Mouse (Mus musculus) lung, embryonic 15.5 days (tissue): ENCODE results near the gene Rasl11b. TPM values are rescaled to one million over a fixed set of nuclear protein-coding genes. Genes with fewer than 3 reads are reported as not detected.
A peak's percentile ranks its signal among the peaks of the same experiment; 100 is the strongest.

Experiments used
- ATAC-seq: fragments of 200-750 bp; cut with Nextera tagmentation; 2 replicates; pipeline ENCODE4 v1.8.0; 2017; ENCODE audit warnings: moderate number of reproducible peaks, borderline replicate concordance; ENCODE audit not compliant: low FRiP score, low TSS enrichment; ENCODE audit errors: extremely low read depth
- H3K27ac ChIP-seq: fragments of 300-500 bp; sonication (generic); 2 replicates; pipeline ENCODE4 v1.5.1; 2015; ENCODE audit warnings: moderate library complexity, mild to moderate bottlenecking, inconsistent platforms
- H3K27me3 ChIP-seq: fragments of 300-500 bp; sonication (generic); 2 replicates; pipeline ENCODE4 v1.6.1; 2015; ENCODE audit warnings: inconsistent platforms
- H3K36me3 ChIP-seq: fragments of 300-500 bp; sonication (generic); 2 replicates; pipeline ENCODE4 v1.6.1; 2015; ENCODE audit warnings: inconsistent platforms
- H3K4me1 ChIP-seq: fragments of 300-500 bp; sonication (generic); 2 replicates; pipeline ENCODE4 v1.6.1; 2015; ENCODE audit warnings: inconsistent platforms
- H3K4me2 ChIP-seq: fragments of 300-500 bp; sonication (generic); 2 replicates; pipeline ENCODE4 v1.6.1; 2015; ENCODE audit warnings: inconsistent platforms, mild to moderate bottlenecking, moderate library complexity
- H3K4me3 ChIP-seq: fragments of 300-500 bp; sonication (generic); 2 replicates; pipeline ENCODE4 v1.5.1; 2015; ENCODE audit warnings: mild to moderate bottlenecking, inconsistent platforms
- H3K9ac ChIP-seq: fragments of 300-500 bp; sonication (generic); 2 replicates; pipeline ENCODE4 v1.6.1; 2015; ENCODE audit warnings: inconsistent platforms
- H3K9me3 ChIP-seq: fragments of 300-500 bp; sonication (generic); 2 replicates; pipeline ENCODE4 v1.6.1; 2016; ENCODE audit warnings: inconsistent platforms
- WGBS: fragments of 180-500 bp; shearing (Covaris S2); methylation state at CpG from one replicate; pipeline ENCODE4 v1.1.7; 2015; 5-methylcytosine and 5-hydroxymethylcytosine counted together
- polyA plus RNA-seq: library from polyadenylated mRNA; unstranded; fragments of >200 nt; fragmentation: Nextera tagmentation; extraction: Ambion mirVana; gene quantifications from 2 replicates; pipeline ENCODE4 v1.2.1, GENCODE M21; 2015

Rasl11b gene
- polyA plus RNA-seq, 1 experiment from 2014 or later: 150 TPM

DNA sequence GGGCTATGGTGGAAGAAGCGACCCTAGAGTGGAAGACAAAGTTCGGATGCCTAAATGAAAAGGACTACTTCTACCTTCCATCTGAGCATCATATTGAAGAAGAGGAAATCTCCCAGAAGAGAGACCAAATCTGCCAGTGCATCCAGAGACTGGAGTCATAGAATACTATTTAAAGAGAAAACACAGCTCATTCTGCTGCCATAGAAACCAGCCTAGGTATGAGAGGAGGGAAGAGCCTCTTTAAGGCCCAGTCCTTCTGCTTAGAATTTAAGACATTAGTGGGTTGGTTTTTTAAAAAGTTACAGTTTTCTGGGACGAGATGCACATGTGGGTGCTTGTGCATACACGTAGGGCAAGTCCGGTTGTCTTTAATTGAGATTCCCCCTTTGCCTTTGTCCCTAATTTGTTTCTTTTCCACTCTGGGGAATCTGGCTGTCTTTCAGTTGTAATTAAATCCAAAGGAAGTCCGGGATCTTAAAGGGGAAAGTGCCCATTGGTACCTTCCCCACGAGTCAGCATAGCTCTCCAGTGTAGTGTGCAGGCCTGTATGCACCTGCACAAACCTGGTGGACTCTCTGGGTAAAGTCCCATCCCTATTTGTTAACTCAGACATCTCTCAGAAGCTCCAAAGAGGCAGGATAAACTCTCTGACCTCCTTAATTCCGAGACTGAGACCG lies 5.5 kb upstream of the Rasl11b start:
- Histone ChIP-seq H3K36me3 (no peaks in the 10 kb centered on the region), H3K4me1 (peaks cover 72% of the 10 kb centered on the region), H3K4me3 (no peak overlapping the region), H3K27ac (peak overlapping the region; percentile 65), H3K9me3 (no peaks in the 10 kb centered on the region), H3K9ac (no peak overlapping the region), H3K27me3 (no peaks in the 10 kb centered on the region), H3K4me2 (peak overlapping the region; percentile 7; the same call in 1 of the 2 replicates)
- 46% methylated on average over 9 of the region's 9 CpGs for WGBS
- no peak for ATAC-seq

DNA sequence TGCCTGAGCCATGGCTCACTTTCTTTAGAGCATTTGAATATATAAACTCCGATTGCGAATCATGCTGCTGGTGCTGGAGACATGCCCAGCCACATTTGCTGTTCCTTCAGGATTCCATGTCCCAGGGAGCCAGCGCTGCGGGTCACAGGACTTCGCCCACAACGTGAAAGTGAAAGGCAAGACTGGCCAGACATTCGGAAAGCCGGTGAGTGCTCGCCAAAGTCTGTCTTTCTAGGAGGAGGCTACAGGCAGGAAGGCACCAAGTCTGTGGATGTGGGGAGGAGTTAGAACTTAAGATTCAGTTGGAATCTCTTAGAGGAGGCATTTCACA lies 5.0 kb upstream of the Rasl11b start:
- peaks cover 70% of the 10 kb centered on the region for H3K4me1 ChIP-seq

DNA sequence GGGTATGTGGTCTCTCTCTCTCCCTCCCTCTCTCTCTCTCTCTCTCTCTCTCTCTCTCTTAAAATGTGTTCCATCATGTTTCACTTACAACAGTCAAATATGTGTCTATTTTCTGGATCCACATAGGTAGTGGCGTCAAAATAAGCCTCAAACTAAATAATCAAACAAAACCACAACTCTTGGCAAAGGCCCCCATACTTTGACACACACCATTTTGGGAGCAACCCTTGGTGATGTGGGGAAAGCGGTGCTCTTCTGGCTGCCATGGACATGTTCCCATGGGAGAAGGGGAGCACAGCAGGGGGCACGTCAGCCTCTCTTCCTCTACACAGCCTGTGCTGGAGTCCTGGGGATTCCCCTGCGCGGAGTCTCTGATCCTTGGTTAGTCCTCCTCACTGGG lies 4.2 kb upstream of the Rasl11b start:
- no peak overlapping the region for H3K4me2 ChIP-seq
- no peaks in the 10 kb centered on the region for H3K36me3 ChIP-seq
- no peaks in the 10 kb centered on the region for H3K9me3 ChIP-seq
- no peak for ATAC-seq
- peak overlapping the region; percentile 65; the same call in 1 of the 2 replicates for H3K27ac ChIP-seq
- H3K27me3 ChIP-seq: no peaks in the 10 kb centered on the region
- H3K4me3 ChIP-seq: no peak overlapping the region
- whole genome bisulfite sequencing: 70% methylated on average over 5 of the region's 5 CpGs
- H3K4me1 ChIP-seq: peaks cover 64% of the 10 kb centered on the region
- H3K9ac ChIP-seq: no peak overlapping the region

More for the DNA sequence above, 5.0 kb upstream of the Rasl11b start:
- Histone ChIP-seq H3K4me2 (peak overlapping the region; percentile 7; the same call in 1 of the 2 replicates), H3K9ac (no peak overlapping the region), H3K4me3 (no peak overlapping the region), H3K27ac (peak overlapping the region; percentile 65), H3K36me3 (no peaks in the 10 kb centered on the region), H3K27me3 (no peaks in the 10 kb centered on the region), H3K9me3 (no peaks in the 10 kb centered on the region)
- no peak for ATAC-seq
- 23% methylated on average over 9 of the region's 9 CpGs for WGBS

DNA sequence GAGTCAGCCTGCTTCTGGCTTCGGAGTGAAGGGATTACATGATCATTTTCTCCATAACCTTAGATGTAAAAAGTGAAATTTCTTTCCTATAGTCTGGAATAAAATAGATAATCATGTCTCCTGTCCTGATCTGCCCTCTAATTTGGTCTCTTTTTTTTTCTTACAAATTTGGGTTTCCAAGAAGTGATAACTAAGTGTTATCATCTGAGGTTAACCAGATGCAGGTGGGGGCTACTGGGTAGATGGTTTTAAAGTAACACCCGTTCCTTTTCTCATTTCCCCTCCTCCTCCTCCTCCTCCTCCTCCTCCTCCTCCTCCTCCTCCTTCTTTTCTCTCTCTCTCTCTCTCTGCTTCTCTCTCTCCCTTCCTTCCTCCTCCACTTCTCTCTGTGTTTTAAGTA lies 2.1 kb upstream of the Rasl11b start:
- Histone ChIP-seq H3K9ac (no peak overlapping the region), H3K36me3 (peaks cover 6% of the 10 kb centered on the region; the same call in 1 of the 2 replicates), H3K4me3 (no peak overlapping the region), H3K27ac (no peak overlapping the region), H3K27me3 (no peaks in the 10 kb centered on the region), H3K4me1 (peaks cover 66% of the 10 kb centered on the region), H3K9me3 (no peaks in the 10 kb centered on the region), H3K4me2 (no peak overlapping the region)
- WGBS: 59% methylated on average over 2 of the region's 2 CpGs
- ATAC-seq: no peak

DNA sequence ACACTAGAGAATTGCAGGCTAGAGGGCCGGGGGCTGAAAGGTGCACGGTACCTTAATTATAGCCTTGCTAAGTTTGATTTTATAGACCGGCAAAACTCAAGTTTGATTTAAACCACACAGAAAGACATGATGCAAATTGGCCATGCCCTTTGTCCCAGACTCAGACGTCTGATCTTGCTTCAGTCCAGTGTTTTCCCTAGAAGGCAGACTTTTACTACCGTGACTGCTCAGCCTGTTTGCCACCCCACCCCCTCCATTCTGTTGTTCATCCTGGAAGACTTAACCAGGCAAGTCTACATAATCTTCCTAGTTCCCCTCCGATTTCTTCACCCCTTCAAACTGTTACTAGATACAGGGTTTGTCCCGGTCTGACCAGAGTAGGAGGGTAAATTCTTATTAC lies 1.5 kb upstream of the Rasl11b start:
- Histone ChIP-seq H3K9me3 (no peaks in the 10 kb centered on the region), H3K36me3 (peaks cover 12% of the 10 kb centered on the region; the same call in 1 of the 2 replicates), H3K9ac (no peak overlapping the region), H3K4me2 (0 out of 2 replicates have a peak overlapping the region, but pooled peaks have one; percentile 97), H3K4me3 (no peak overlapping the region), H3K4me1 (peaks cover 66% of the 10 kb centered on the region), H3K27me3 (no peaks in the 10 kb centered on the region), H3K27ac (no peak overlapping the region)
- no peak for ATAC-seq
- 35% methylated on average over 7 of the region's 7 CpGs for WGBS

DNA sequence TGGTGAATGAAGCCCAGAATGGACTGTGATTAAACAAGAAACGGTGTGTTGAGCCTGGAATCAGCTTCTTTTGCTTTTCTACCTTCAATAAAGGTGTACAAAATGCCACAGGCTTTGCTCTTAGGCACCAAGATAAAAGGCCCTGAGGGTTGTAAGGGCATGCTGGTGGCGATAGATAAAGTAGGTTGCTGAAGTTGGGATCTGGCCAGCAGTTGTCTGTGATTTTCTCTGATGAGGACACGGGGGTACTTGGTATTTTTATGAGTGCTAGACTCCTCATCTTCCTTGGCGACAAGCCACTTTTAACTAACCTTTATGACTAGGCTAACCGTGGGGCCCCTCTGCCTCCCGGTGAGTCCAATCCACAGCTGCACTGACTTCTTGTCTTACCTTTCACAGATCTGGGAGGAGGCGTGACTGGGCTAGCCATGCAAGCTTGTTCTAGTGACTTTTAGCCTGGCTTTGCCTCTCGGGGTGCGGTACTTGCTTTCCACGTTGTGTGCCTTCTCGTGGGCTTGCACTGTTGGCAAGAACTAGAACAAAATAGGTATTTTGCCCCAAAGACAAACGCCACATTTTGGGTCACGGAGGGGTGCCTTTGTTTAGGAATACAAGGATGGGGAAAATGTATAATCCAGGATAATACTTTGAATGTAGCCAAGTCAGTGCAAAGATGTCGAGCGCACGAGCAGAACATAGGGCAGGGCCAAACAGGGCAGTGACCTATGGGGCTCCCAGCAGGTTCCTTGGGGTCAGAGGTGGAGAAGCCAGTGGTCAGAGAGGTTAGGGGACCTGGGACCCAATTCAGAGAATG lies 852 bp upstream of the Rasl11b start:
- 24% methylated on average over 16 of the region's 16 CpGs for WGBS
- no peaks in the 10 kb centered on the region for H3K27me3 ChIP-seq
- peak overlapping the region; percentile 97 for H3K4me3 ChIP-seq
- 0 out of 2 replicates have a peak, but pooled peaks have one; percentile 15 for ATAC-seq
- no peaks in the 10 kb centered on the region for H3K9me3 ChIP-seq
- peaks cover 16% of the 10 kb centered on the region; the same call in 1 of the 2 replicates for H3K36me3 ChIP-seq
- H3K27ac ChIP-seq: peak overlapping the region; percentile 62
- peak overlapping the region; percentile 97 for H3K4me2 ChIP-seq
- H3K4me1 ChIP-seq: peaks cover 64% of the 10 kb centered on the region
- H3K9ac ChIP-seq: peak overlapping the region; percentile 70

DNA sequence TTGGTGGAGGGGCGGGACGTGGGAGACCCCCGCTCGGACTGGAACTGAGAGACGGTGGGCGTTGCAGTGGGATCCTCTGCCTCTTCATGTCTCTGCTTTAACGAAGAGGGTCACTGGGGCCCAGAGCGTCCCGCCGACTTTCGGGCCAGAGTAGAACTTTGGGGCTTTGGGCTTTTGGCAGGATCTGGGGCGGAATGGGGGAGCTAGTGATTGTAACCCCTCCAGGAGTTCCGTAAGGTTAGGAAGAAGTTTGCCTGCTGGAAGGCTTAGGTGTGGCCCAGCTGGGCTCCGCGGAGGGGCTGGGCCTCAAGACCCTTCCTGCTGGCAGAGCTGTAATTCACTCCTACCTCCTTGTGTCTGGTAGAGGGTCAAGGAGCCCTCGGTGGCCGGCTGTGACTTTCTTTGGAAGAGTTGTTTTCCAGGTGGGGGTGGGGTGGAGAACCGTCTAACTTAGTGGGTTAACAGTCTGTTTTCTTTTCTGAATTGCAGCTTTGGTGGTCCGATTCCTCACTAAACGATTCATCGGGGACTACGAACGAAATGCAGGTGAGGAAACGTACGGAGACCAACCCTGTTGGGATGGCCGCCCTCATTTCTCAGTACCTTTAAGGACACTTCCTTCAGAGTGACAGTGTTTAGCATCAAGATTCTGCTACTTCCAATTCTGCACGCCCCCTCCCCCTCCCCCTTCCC lies 674 bp downstream of the Rasl11b start:
- peak overlapping the region; percentile 100 for H3K9ac ChIP-seq
- H3K4me3 ChIP-seq: peak overlapping the region; percentile 97
- peak overlapping the region; percentile 97 for H3K4me2 ChIP-seq
- no peak for ATAC-seq
- H3K36me3 ChIP-seq: peaks cover 29% of the 10 kb centered on the region; the same call in 1 of the 2 replicates
- H3K27ac ChIP-seq: peak overlapping the region; percentile 92
- WGBS: 2% methylated on average over 27 of the region's 27 CpGs
- H3K9me3 ChIP-seq: no peaks in the 10 kb centered on the region
- peaks cover 64% of the 10 kb centered on the region for H3K4me1 ChIP-seq
- no peaks in the 10 kb centered on the region for H3K27me3 ChIP-seq

DNA sequence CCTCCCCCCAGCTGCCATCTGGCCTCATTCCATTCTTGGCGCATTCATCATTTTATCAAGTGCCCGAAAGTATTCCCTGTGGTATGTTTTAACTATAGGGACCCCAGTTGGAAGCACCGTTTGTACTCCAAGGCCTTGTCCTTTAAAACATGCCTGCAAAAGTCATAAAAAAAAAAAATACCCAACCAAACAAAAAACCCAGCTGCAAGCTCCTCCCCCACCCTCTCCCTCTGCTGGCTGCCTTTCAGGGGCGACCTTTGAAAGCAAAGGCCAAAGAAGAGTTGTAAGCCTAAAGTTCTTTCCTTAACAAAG lies 1.2 kb downstream of the Rasl11b start:
- WGBS: 4% methylated on average over 4 of the region's 4 CpGs
- peak overlapping the region; percentile 97 for H3K4me2 ChIP-seq
- no peaks in the 10 kb centered on the region for H3K9me3 ChIP-seq
- H3K36me3 ChIP-seq: peaks cover 29% of the 10 kb centered on the region; the same call in 1 of the 2 replicates
- H3K4me1 ChIP-seq: peaks cover 59% of the 10 kb centered on the region
- peak overlapping the region; percentile 97 for H3K4me3 ChIP-seq
- no peaks in the 10 kb centered on the region for H3K27me3 ChIP-seq
- no peak for ATAC-seq
- peak overlapping the region; percentile 30 for H3K9ac ChIP-seq
- H3K27ac ChIP-seq: peak overlapping the region; percentile 92

DNA sequence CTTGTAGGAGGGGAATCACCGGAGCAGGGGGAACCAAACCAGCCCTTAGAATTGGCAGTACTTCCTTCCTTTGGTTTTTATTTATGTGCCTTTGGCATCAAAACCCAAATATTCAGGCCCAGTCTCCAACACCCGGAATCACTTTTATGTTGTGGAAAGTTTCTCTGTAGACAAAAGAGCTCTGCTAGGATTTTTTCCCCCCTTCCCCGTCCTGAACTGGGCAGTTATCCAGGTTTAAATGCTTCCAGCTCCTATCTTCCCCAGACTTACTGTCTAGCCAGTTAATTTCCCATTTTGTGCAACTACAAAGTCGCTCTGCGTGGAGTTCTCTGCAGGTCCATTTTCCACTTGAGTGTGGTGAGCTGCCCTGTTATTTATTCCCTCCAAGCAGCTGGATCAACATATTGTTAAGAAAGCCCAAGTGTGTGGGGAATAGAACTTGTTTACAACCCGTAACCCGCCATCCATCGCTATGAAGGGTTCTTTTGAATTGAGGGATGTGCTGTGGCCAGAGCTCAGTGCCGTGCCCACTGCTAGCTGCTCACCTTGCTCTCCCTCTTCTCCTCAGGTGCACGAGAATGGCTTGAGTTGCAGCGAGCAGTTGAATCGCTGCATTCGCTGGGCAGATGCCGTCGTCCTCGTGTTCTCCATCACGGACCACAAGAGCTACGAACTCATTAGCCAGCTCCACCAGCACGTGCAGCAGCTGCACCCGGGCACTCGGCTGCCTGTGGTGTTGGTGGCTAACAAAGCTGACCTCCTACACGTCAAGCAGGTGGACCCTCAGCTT lies 2.6 kb downstream of the Rasl11b start:
- WGBS: 41% methylated on average over 22 of the region's 22 CpGs
- Histone ChIP-seq H3K4me1 (peaks cover 55% of the 10 kb centered on the region), H3K4me2 (peak overlapping the region; percentile 97), H3K9ac (peak overlapping the region; percentile 30), H3K9me3 (no peaks in the 10 kb centered on the region), H3K27ac (peak overlapping the region; percentile 92), H3K36me3 (peaks cover 29% of the 10 kb centered on the region; the same call in 1 of the 2 replicates), H3K4me3 (peak overlapping the region; percentile 97), H3K27me3 (no peaks in the 10 kb centered on the region)
- ATAC-seq: no peak

DNA sequence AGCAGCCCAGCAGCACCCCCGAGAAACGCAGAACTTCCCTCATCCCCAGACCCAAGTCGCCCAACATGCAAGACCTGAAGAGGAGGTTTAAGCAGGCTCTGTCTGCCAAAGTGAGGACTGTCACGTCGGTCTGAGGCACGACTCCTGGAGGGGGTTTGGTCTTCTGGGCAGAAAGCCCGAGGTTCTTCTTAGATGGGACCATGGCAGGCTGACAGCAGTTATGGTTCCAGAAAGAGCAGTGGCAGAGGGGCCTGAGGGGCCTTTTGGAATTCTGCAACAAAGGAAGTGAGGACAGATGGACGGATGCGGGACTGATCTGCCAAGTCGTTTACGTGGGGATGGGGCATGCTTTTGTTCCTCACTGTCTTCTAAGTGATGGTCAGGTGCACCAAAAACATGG lies 3.4 kb downstream of the Rasl11b start:
- Histone ChIP-seq H3K9ac (peak overlapping the region; percentile 30; the same call in 1 of the 2 replicates), H3K4me2 (peak overlapping the region; percentile 97), H3K27ac (peak overlapping the region; percentile 92), H3K4me3 (peak overlapping the region; percentile 97), H3K27me3 (no peaks in the 10 kb centered on the region), H3K36me3 (peaks cover 29% of the 10 kb centered on the region; the same call in 1 of the 2 replicates), H3K9me3 (no peaks in the 10 kb centered on the region), H3K4me1 (peaks cover 53% of the 10 kb centered on the region)
- 45% methylated on average over 11 of the region's 11 CpGs for WGBS
- ATAC-seq: no peak

DNA sequence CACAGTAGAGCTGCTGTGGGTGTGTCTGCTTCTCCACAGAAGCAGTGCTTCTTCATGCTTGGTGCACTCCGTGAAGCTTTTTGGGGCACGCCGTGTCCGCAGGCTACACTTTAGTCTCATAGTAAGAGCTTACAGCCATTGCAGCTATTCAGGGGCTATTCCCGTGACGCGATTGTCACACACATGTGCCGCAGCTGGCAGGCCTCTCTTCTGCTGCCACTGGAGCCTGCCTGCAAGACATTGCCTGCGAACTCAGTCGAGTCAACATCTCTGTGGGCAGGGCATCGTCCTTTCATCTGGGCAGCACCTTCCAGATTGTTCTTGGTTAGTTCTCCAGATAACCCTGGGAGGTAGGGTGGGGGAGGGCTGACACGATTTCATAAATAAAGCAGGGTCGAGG lies 4.7 kb downstream of the Rasl11b start:
- Histone ChIP-seq H3K4me1 (peaks cover 40% of the 10 kb centered on the region), H3K27me3 (no peaks in the 10 kb centered on the region), H3K27ac (peak overlapping the region; percentile 38; the same call in 1 of the 2 replicates), H3K9me3 (no peaks in the 10 kb centered on the region), H3K4me2 (peak overlapping the region; percentile 97), H3K9ac (no peak overlapping the region), H3K4me3 (no peak overlapping the region), H3K36me3 (peaks cover 29% of the 10 kb centered on the region; the same call in 1 of the 2 replicates)
- WGBS: 66% methylated on average over 13 of the region's 13 CpGs
- no peak for ATAC-seq
